Mouse (Mus musculus) left cerebral cortex, postnatal 25 days (tissue): ENCODE data around the gene Zfp827. TPM values are rescaled to one million over a fixed set of nuclear protein-coding genes. Genes with fewer than 3 reads are reported as not detected.

Source experiments
- DNase-seq, 2 experiments: peaks; one replicate each; pipeline ENCODE4 v3.0.0; 2022; ENCODE audit warnings: low spot score in 2 of 2, mixed read lengths in 1 of 2
- intact Hi-C: fragments of 180-260 bp; cut with DNase I; formaldehyde crosslinking; loops from one replicate; pipeline ENCODE4 v1.15.1; 2025
- total RNA-seq, 2 experiments: library from RNA; stranded (reverse); gene quantifications; 2 replicates each; pipeline ENCODE4 v1.2.3; 2021

The Zfp827 gene
- total RNA-seq, 2 experiments from 2014 or later = 36.6 to 41.0 TPM

- DNase-seq = no peak
- intact Hi-C loops = no loop called here
Observed at GRCm38 (mm10) chr8:79057179-79057578, 28.9 kb downstream of the Zfp827 start.

GRCm38 (mm10) chr8:79059361-79059760, 31.1 kb downstream of the Zfp827 start:
- intact Hi-C loops = no loop called here
- no peak for DNase-seq

- intact Hi-C loops = no loop called here
- DNase-seq = no peak
Observed at GRCm38 (mm10) chr8:79060013-79060609, 31.9 kb downstream of the Zfp827 start.

GRCm38 (mm10) chr8:79065924-79066323, 37.7 kb downstream of the Zfp827 start:
- no peak for DNase-seq
- intact Hi-C loops = no loop called here

GRCm38 (mm10) chr8:79067812-79068630, 39.8 kb downstream of the Zfp827 start:
- intact Hi-C loops = no loop called here
- DNase-seq = no peak

- no peak for DNase-seq
- intact Hi-C loops = no loop called here
Observed at GRCm38 (mm10) chr8:79073311-79073710, 45.1 kb downstream of the Zfp827 start.

GRCm38 (mm10) chr8:79074986-79075385, 46.7 kb downstream of the Zfp827 start:
- no peak for DNase-seq
- intact Hi-C loops = no loop called here

- DNase-seq = no peak
- intact Hi-C loops = no loop called here
Observed at GRCm38 (mm10) chr8:79077256-79077655, 49.0 kb downstream of the Zfp827 start.

GRCm38 (mm10) chr8:79078556-79079195, 50.4 kb downstream of the Zfp827 start:
- no peak for DNase-seq
- intact Hi-C loops = loop anchor here (2.0 kb wide), 1 partner anchor 48 kb away; no protein-coding TSS in a partner anchor

GRCm38 (mm10) chr8:79079196-79079561, 50.9 kb downstream of the Zfp827 start:
- intact Hi-C loops = loop anchor here (2.0 kb wide), 1 partner anchor 48 kb away; no protein-coding TSS in a partner anchor
- DNase-seq = peak; percentile 48 to 51

- no peak for DNase-seq
- intact Hi-C loops = no loop called here
Observed at GRCm38 (mm10) chr8:79080096-79080739, 52.0 kb downstream of the Zfp827 start.

- DNase-seq = no peak
- intact Hi-C loops = no loop called here
Observed at GRCm38 (mm10) chr8:79081333-79081732, 53.1 kb downstream of the Zfp827 start.

- DNase-seq = peak in 1 of 2 experiments; percentile 33
- intact Hi-C loops = no loop called here
Observed at GRCm38 (mm10) chr8:79081955-79082354, 53.7 kb downstream of the Zfp827 start.

- intact Hi-C loops = no loop called here
- no peak for DNase-seq
Observed at GRCm38 (mm10) chr8:79083461-79084358, 55.5 kb downstream of the Zfp827 start.

GRCm38 (mm10) chr8:79084359-79084820, 56.2 kb downstream of the Zfp827 start:
- intact Hi-C loops = no loop called here
- no peak for DNase-seq

- intact Hi-C loops = no loop called here
- DNase-seq = no peak
Observed at GRCm38 (mm10) chr8:79094422-79094821, 66.2 kb downstream of the Zfp827 start.

- intact Hi-C loops = no loop called here
Observed at GRCm38 (mm10) chr8:79095162-79095561, 66.9 kb downstream of the Zfp827 start.

GRCm38 (mm10) chr8:79096970-79097369, 68.7 kb downstream of the Zfp827 start:
- no peak for DNase-seq
- intact Hi-C loops = no loop called here

More at GRCm38 (mm10) chr8:79095162-79095561, 66.9 kb downstream of the Zfp827 start:
- no peak for DNase-seq

GRCm38 (mm10) chr8:79102707-79103106, 74.5 kb downstream of the Zfp827 start:
- intact Hi-C loops = no loop called here
- no peak for DNase-seq
